Mouse (Mus musculus): ENCODE measurements around the gene Gm20777. TPM values are rescaled to one million over a fixed set of nuclear protein-coding genes. Genes with fewer than 3 reads are reported as not detected.
"Not testable (repeated sequence)": the region's sequence is repeated elsewhere in the genome, so short reads cannot be mapped to it uniquely, and the experiment has no call there.

The Gm20777 gene
- polyA plus RNA-seq (2016; fragmentation: Nextera tagmentation; extraction: Ambion mirVana) = not detected in 2 replicates

GRCm38 (mm10) chrY:10752350-10752749 lies at the start of gene Gm20777:
Gene Gm20777, minus strand, starts transcription at chrY:10752450.
- H3K27me3 ChIP-seq (replicated peaks); H3K4me2 ChIP-seq; H3K27ac ChIP-seq; H3K4me3 ChIP-seq; H3K36me3 ChIP-seq; ATAC-seq; H3K4me1 ChIP-seq; H3K9ac ChIP-seq; H3K9me3 ChIP-seq (replicated peaks): not testable (repeated sequence)

DNA sequence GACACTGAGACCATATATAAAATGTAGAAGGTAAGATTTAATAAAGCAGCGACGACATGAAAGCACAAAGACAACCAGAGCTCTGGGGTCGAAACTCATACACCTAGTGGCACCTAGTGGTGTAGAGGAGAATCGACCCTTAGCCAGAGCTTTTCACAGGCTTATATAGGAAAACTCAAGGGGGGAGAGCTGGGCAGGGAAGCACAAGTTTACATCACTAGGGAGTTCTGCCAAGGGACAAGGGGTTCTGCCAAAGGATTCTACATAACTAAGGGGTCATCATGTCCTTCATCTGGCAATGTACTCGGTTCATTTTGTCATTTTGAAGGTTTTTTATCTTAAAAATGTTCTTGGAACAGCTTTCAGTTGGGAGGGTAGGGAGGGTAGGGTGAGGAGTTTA lies 42.7 kb downstream of the Gm20777 start:
- H3K4me3 ChIP-seq; H3K27ac ChIP-seq; ATAC-seq; H3K9me3 ChIP-seq (replicated peaks); H3K4me1 ChIP-seq; H3K27me3 ChIP-seq (replicated peaks); H3K9ac ChIP-seq; H3K36me3 ChIP-seq; H3K4me2 ChIP-seq: not testable (repeated sequence)
- WGBS (ENCODE audit: insufficient replicate concordance) = no CpG with 5 or more reads among the region's 5 CpGs

GRCm38 (mm10) chrY:10708761-10709160 lies 43.5 kb downstream of the Gm20777 start:
- WGBS (ENCODE audit: insufficient replicate concordance) = 82% methylated on average over 28 of the region's 30 CpGs
- H3K4me1 ChIP-seq; H3K9ac ChIP-seq; ATAC-seq; H3K4me3 ChIP-seq; H3K36me3 ChIP-seq; H3K27ac ChIP-seq; H3K27me3 ChIP-seq (replicated peaks); H3K4me2 ChIP-seq; H3K9me3 ChIP-seq (replicated peaks): not testable (repeated sequence)

DNA sequence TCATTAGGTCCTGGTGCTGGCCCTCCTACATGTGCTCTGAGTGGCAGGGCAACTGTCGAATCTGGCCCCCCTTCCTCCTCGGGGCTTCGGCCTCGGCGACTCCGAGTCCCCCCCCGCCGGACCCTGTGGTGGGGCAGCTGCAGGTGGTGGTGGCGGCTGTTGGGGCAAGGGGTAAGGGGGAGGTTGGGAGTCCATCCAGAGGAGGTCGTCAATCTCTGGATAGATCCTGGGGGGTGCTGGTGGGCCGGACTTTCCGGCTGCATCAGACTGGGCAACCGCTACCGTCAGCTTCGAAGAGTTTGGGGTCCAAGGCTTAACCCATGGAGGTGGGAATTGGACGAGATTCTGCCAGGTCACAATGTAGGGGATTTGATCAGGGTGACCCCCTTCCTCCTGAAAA lies 44.0 kb downstream of the Gm20777 start:
- not testable (repeated sequence) for H3K4me2 ChIP-seq; H3K4me3 ChIP-seq; H3K36me3 ChIP-seq; H3K9ac ChIP-seq; H3K27me3 ChIP-seq (replicated peaks); H3K27ac ChIP-seq; H3K4me1 ChIP-seq; H3K9me3 ChIP-seq (replicated peaks); ATAC-seq
- WGBS (ENCODE audit: insufficient replicate concordance) = 82% methylated on average over 14 of the region's 16 CpGs

- not testable (repeated sequence) for H3K27ac ChIP-seq; H3K27me3 ChIP-seq (replicated peaks); H3K4me1 ChIP-seq; H3K9ac ChIP-seq; H3K4me2 ChIP-seq; H3K9me3 ChIP-seq (replicated peaks); H3K4me3 ChIP-seq; ATAC-seq; H3K36me3 ChIP-seq
- WGBS (ENCODE audit: insufficient replicate concordance) = 81% methylated on average over 7 of the region's 7 CpGs
These were observed 45.6 kb downstream of the Gm20777 start for GRCm38 (mm10) chrY:10706686-10707085.

Other genes with a start within 250 kb of the Gm20777 start
- not detected in 2 replicates for gene Gm20737, start 216.4 kb downstream of the Gm20777 start, polyA plus RNA-seq (2016; fragmentation: Nextera tagmentation; extraction: Ambion mirVana)
- not detected in 2 replicates for gene Gm21775, start 199.0 kb downstream of the Gm20777 start, polyA plus RNA-seq (2016; fragmentation: Nextera tagmentation; extraction: Ambion mirVana)
- gene Gm21900, start 136.1 kb downstream of the Gm20777 start, polyA plus RNA-seq (2016; fragmentation: Nextera tagmentation; extraction: Ambion mirVana) = not detected in 2 replicates